Mouse (Mus musculus) T-helper 1 cell (primary cell): ENCODE measurements at regions not wholly inside any gene's neighbourhood (a gene's known extent, or its start where the extent isn't known, plus 50 kb on each side); places are given as distances from the start of the nearest gene placed in this dataset.

ENCODE experiments used
- in situ Hi-C: fragments of 300-600 bp; cut with MboI, MseI; formaldehyde crosslinking; loops from one replicate; pipeline ENCODE4 v1.15.1; 2025; ENCODE audit warnings: high pct_unique_total_duplicates

GRCm38 (mm10) chr3:15196101-15196500 lies 136.0 kb downstream of the Gm9733 start:
- in situ Hi-C loops, result no loop called here

- in situ Hi-C loops, result no loop called here
Observed at GRCm38 (mm10) chr3:15198086-15198485, 134.0 kb downstream of the Gm9733 start.

DNA sequence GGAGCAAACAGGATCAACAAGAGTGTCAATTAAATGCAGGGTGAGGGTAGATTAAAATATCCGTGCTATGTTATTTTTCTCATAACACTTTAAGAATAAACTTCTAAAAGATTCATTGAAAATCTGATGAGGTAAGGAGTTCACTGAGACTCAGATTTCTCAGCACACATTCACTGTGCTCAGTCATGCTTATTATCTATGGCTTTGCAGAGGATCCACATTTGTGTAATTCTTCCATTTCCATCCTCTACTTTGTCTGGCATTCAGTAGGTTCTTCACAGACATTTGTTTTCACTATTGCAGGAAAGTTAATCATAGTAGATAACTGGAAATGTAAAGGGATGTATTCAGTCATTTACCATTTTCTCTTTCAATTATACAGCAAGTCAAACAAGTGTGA lies 131.8 kb downstream of the Gm9733 start:
- in situ Hi-C loops, result no loop called here

DNA sequence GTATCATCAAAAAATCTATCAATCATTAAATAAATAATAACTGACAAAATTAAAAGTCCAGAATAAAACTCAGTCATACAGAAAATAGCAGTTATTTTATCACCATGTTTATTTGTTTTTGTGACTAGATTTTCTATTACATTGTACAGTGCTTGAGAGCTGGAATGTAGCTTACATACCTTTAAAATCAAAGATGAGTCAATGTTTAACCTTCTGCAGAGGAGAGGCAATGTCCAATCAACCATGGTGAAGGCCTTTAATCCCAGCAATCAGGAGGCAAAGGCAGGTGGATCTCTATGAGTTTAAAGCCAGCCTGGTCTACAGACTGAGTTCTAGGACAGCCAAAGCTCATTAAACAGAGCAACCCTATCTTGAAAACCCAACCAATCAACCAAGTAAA lies 131.1 kb downstream of the Gm9733 start:
- in situ Hi-C loops, result no loop called here

DNA sequence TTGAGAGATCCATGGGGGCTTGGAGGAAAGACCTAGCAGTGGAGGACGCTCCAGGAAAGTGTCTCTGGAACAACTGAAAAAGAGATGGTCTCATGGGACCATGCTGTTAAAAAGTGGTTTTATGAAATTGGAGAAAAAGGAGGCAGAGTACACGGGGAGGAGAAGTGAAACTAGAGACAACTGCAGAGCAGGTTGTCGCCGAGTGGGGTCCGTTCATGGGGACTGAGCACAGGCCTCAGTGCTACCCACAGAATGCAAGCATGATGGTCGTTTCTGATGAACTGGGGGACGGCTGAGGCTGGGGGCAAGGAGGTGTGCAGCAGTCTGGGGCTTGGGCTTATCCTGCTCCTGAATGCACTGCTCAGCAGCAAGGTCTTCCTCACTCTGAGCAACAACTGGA lies 129.3 kb downstream of the Gm9733 start:
- in situ Hi-C loops, result no loop called here

DNA sequence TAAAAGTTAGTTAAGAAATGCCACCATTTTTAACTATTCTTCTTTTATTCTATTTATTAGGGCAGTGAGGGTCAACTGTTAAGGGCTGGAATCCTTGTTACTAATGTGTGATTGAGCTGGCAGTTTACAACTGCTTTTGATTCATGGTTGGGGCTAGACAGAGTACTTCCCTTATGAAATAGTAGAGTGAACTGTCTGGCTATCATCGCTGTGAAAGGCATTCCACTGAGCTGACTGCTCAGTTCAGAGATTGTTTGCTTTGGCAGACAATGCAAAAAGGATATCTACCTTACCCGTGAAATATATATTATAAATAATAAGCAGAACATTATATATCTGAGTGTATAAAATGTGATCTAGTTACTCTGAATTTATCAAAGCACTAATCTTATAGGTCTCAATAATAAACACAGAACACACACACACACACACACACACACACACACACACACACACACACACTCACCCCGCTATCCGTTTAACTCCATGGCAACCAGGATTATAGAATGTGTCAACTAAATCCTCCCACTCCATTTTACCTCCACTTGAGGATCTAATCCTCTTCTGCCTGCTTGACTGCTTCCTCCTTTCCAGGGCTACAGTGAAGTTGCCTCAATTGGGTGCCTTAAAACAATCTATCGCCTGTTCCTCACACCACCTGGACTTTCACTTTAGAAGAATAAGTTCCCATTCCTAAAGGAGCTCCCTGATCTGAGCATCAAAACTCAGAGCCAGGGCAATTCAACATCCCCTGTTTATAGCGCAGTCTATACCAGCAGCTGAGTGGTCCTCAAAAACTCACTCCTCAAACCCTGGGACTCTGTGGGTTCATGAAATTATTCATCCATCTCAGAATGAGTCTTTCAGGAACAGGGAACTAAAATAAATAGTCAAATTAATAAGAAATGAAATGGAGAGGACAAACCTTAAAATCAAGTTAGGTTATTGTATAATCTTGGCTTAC lies 126.6 kb downstream of the Gm9733 start:
- in situ Hi-C loops, result no loop called here

GRCm38 (mm10) chr3:15212357-15212756 lies 119.7 kb downstream of the Gm9733 start:
- in situ Hi-C loops, result no loop called here

- in situ Hi-C loops, result no loop called here
Observed at GRCm38 (mm10) chr3:15217591-15217990, 114.5 kb downstream of the Gm9733 start.

DNA sequence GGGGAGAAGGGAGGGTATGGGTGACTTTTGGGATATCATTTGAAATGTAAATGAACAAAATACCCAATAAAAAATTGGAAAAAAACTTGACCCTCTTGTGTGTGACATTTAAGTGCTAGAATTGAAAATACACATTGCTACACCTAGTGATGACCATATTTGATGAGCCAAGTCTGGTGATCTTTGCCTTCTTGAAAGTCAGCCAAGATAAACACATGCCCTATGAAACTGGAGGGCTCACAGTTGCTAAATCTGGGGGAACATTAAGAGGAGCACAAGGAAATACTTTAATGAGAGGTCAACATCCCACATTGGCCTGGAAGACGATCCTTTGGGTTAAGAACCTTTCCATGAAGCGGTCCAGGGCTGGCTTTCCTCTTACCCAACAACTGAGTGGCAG lies 112.8 kb downstream of the Gm9733 start:
- in situ Hi-C loops, result no loop called here

GRCm38 (mm10) chr3:15223266-15223665 lies 108.8 kb downstream of the Gm9733 start:
- in situ Hi-C loops, result no loop called here

GRCm38 (mm10) chr3:15224452-15224851 lies 107.7 kb downstream of the Gm9733 start:
- in situ Hi-C loops, result no loop called here

DNA sequence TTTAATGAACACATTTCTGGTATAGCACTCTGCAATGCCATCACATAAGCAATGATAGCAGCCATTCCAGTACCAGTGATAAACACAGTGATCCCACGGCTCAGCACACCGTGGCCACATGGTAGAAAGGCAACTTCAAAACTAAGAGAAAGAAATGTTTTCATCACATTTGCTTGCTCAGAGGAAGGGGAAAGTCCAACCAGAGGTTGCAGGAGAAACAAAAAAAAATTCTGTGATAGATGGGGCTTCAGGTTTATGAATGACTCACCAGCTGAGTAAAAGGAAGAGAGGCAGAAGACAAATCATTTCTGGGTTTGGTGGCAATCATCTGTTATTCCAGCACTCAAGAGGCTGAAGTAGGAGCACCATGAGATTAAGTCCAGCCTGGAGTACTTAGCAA lies 103.5 kb downstream of the Gm9733 start:
- in situ Hi-C loops, result no loop called here

GRCm38 (mm10) chr3:15230204-15230603 lies 101.9 kb downstream of the Gm9733 start:
- in situ Hi-C loops, result loop anchor here (10.0 kb wide), 1 partner anchor 615 kb away; the partner anchor contains the start of gene 1810022K09Rik

GRCm38 (mm10) chr3:15231433-15231832 lies 100.7 kb downstream of the Gm9733 start:
- in situ Hi-C loops, result loop anchor here (10.0 kb wide), 1 partner anchor 617 kb away; the partner anchor contains the start of gene 1810022K09Rik

DNA sequence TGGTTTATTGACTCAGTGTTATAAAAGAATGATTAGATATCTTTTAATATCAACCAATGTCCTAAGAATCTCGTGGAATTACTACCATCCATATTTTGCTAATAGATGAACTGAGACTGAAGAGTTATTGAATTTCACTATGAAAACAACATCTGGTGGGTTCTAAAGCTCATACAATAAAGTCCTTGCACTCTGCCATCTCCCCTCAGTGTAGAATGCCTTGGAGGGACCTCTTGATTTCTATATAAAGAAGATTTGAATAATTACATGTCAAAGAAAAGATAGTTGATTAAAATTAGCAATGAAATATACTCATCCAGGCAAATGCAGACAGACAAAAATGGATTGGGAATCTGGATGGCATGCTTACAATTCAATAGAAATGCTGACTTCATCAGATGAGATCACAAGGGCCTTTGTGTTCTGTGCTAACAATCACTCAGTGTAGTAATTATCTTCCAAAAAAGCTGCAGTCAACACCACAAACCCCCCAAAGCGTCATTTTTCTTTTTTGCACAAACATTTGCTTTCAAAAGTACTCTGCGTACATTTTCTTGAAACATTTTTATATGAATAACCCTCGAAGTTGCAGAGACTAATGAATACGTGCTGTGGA lies 94.2 kb downstream of the Gm9733 start:
- in situ Hi-C loops, result loop anchor here (5.0 to 10.0 kb wide), 2 partner anchors 351 to 623 kb away; partner anchors contain the start of genes 1810022K09Rik and Car2

DNA sequence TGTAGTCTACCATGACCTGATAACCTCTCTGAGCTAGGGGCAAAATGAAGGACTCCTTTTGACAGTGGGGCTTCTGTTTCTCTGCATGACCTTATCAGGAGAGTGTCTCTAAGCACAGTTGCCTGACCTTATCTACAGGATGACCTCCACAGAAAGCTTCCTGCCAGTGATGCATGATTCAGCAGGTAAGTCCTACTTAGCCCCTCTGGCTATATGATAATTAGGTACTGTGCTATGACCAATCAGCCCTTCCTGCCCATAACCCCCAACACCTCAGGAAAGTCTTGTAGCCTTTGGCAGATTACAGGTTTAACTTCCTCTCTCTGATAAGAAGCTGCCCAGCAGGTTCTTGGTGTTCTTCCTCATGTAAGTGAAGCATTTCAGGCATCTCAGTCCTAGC lies 89.7 kb downstream of the Gm9733 start:
- in situ Hi-C loops, result no loop called here

DNA sequence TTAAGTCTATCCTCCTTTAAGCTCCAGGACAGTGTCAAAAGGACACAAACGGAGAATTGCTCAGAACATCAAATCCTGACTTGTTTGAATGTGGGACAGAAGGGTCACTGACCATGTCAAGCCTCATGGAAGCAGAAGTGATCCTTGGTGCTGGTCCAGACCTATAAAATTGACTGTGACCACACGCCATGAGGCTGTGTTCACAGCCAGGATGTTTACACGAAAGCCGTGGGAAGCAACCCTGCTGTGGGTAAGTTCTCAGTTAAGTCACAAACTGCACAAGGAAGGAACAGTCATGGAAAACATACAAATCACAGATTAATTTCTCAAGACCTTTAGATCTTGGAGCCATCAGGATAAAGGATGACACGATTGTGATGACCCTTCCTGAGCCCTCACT lies 88.5 kb downstream of the Gm9733 start:
- in situ Hi-C loops, result no loop called here

- in situ Hi-C loops, result no loop called here
Observed at GRCm38 (mm10) chr3:15244999-15245398, 87.1 kb downstream of the Gm9733 start.
